Mouse (Mus musculus) cerebellum, postnatal 10 days (tissue): ENCODE measurements at regions not wholly inside any gene's neighbourhood (a gene's known extent, or its start where the extent isn't known, plus 50 kb on each side); places are given as distances from the start of the nearest gene placed in this dataset.
"Not testable (repeated sequence)": the region's sequence is repeated elsewhere in the genome, so short reads cannot be mapped to it uniquely, and the experiment has no call there.

ENCODE experiments used
- DNase-seq, 2 experiments: peaks; one replicate each; pipeline ENCODE4 v3.0.0; 2021; ENCODE audit warnings: mixed read lengths in 2 of 2

- no peak for DNase-seq
These were observed 731.2 kb upstream of the Ndn start for GRCm38 (mm10) chr7:61615156-61615555.

DNA sequence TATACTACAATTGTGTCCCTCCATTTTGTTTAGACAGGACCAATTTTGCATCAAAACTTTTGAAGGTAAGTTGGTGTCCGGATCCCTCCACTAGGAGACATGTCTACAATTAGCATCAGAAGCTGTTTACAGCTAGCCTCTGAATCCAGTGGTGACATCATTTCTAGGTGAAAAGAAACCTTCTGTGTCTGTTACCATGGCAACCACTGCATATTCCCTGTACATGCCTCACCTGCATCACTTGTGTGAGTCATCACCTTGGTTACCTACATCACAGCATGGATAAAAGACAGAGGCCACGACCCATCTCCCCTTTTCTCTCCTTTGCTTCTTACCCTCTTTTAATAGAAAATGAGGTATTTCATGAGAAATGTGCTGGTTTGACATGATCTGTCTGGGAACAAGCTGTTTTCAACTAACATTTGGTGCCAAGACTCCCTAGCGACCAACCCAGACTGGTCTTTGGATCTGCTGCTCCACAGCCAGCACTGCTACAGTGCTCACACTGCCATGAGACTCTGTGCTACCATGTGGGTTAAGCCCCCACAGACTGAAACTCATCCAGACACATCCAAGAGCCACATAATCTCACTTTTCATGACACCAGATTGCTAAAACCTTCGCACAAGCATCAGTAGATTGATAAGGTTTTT, 701.4 kb upstream of the Ndn start:
- DNase-seq: no peak

GRCm38 (mm10) chr7:61658086-61658485, 688.3 kb upstream of the Ndn start:
- DNase-seq: no peak

DNA sequence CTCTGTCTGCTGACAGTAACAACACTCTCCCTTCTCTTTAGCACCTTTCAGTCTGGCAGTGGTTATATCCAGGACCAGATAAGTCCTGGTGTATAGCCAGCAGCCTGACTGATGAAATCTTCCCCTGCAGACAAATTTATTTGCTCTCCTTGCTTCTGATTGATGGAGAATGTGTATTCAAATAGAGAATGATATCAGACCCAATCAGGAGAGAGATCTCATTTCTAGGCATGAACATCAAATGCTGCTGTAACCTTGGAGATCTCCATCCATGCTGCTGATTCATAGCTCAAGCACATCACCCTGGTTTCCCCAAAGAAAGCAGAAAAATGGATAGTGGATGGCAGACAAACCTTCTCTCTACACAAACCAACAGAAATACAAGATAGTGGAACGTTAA, 663.3 kb upstream of the Ndn start:
- DNase-seq: peak in 1 of 2 experiments; percentile 1

GRCm38 (mm10) chr7:61685052-61685655, 661.2 kb upstream of the Ndn start:
- DNase-seq: peak; percentile 1 to 3

GRCm38 (mm10) chr7:61726149-61726548, 620.2 kb upstream of the Ndn start:
- no peak for DNase-seq

DNA sequence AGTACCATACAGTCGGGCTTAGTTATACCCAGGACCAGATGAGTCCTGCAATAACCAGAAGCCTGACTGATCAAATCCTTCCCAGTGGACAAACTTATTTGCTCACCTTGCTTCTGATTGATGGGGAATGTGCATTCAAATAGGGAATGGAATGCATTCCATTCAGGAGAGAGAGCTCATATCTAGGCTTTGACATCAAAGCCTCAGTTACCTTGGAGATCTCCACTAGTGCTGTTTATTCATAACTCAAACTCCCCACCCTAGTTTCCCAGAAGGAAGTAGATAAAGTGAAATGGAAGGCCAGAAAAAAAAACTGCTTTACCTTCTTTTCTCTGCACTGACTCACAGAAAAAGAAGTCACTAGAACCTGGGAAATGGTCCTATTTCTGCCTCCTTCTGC, 608.9 kb upstream of the Ndn start:
- no peak for DNase-seq

- DNase-seq: not testable (repeated sequence)
These were observed 607.0 kb upstream of the Ndn start for GRCm38 (mm10) chr7:61739336-61739735.

- peak in 1 of 2 experiments; percentile 10 for DNase-seq
These were observed 576.5 kb upstream of the Ndn start for GRCm38 (mm10) chr7:61769826-61770225.

DNA sequence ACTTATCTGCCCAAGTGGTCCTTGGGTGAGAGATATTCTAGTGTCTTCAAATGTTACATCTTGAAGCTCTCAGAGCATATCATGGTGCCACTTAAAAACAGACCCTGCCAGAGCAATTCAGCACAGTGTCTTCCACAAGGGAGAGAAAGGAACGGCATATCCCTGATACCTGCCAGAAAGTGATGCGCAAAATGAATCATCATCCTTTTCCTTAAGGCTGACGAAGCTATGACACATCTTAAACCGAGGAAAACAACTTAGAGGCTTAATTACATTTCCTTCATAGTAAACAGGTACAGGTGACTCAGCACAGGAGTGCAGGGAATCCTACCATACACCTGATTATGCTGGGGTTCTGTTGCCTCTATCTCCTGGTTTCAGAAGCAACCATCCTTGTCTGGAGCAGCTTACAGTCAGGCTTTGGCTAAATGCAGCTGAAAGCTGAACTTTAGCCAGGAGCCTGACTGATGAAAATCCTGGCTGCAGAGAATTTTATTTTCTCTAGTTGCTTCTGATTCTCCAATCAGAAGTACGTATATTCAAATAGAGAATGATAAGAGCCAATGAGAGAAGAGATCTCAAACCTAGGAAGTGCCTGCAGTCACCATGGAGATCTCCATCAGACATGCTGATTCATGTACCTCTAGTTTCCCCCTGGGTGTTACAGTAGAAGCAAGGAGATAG, 556.1 kb upstream of the Ndn start:
- no peak for DNase-seq

DNA sequence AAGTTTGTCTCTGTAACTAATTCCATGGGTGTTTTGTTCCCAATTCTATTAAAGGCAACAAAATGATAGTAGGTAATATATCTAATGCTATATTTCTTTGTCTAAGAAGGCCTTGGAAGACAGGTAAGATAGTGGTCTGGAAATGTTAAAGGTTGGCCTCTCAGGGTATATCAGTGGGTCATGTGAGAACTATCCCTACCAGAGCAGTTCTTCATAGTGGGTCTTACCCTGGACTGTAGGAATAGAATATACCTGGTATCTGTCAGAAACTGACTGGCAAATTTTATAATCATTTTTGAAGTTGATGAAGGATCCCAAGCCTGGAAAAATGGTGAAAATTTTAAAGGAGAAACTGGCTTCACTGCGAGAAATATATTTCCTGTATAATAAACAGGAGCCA, 509.5 kb upstream of the Ndn start:
- no peak for DNase-seq

- peak; percentile 45 to 47 for DNase-seq
These were observed 509.1 kb upstream of the Ndn start for GRCm38 (mm10) chr7:61837240-61837639.

- DNase-seq: no peak
These were observed 494.4 kb upstream of the Ndn start for GRCm38 (mm10) chr7:61851949-61852348.

DNA sequence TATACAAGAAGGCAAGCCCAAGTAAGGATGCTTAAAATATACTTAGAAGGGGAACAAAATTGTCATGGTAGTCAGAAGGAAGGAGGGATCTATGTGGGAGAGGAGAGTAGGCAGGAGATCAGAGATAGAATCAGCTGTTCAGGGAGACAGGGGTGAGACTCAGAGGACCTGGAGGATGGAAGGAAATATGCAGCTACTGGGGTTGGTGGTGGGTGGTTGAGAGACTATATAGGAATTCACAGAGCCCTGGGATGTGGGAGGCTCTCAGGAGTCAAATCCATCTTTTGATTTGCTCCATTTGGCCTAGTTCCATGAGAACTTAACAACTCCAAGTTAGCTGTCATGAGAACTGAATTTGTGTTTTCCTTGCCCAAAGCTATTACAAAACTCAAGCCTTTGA, 481.9 kb upstream of the Ndn start:
- no peak for DNase-seq

DNA sequence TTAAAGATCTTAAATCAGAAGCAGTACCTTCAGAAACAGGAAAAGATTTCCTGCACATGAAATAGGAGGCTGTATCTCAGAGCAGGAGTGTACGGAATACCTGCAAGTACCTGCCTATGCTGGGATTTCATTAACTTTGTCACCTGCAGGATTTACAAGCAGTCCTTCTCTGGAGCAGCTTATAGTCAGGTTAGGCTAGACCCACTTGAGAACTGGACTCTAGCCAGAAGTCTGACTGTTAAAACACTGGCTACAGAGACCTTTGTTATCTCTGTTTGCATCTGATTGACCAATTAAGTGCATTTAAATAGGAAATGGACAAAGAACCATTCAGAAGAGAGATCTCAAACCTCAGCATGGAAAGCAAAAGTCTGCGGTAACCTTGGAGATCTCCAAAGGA, 480.0 kb upstream of the Ndn start:
- DNase-seq: no peak

DNA sequence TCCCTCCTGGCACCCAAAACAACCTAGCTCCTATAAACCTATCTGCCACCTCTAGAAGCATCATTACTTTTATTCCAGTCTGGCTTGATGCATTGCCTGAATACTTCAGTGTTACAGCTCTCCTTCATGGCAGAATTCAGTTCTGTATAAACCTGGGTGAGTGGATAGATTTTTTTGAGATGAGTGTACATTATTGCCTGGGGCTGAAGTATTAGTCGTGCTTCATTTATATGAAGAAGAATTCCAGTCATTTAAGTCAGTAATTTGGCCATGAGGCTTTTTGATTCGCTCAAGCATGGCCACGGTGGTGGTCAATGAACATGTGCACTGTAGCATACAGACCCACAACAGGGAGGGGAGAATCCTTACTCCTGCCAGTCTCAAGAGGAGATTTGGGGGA, 470.1 kb upstream of the Ndn start:
- peak in 1 of 2 experiments; percentile 4 for DNase-seq

GRCm38 (mm10) chr7:61877311-61878065, 468.9 kb upstream of the Ndn start:
- DNase-seq: peak; percentile 83 to 84

GRCm38 (mm10) chr7:61878095-61878494, 468.3 kb upstream of the Ndn start:
- DNase-seq: no peak

GRCm38 (mm10) chr7:61878585-61878984, 467.8 kb upstream of the Ndn start:
- DNase-seq: peak in 1 of 2 experiments; percentile 3
